Mouse (Mus musculus): ENCODE data around the gene Gm11020.
A peak's percentile ranks its signal among the peaks of the same experiment; 100 is the strongest.
"Not testable (repeated sequence)": the region's sequence is repeated elsewhere in the genome, so short reads cannot be mapped to it uniquely, and the experiment has no call there.

Gm11020 gene

DNA sequence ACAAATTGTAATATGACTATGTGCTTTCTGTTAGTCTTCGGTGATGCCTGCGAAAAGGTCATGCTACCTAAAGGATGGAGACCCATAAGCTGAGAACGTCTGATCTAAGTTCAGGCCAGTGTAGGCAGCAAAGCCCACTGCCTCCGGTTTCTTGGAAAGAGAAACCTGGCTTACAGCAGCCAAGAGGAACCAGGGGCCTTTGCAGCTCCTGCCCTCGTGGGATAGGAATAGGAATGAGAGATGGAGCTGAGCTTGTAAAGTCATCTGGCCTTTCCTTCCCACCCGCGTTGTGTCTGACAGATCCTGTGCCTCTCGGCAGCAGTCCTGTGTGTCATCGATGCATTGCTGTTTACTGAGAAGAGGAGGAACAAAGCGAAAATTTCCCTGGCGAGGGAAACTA lies at the start of gene Gm11020:
Gm11020 (plus strand) TSS at position 301 of the 400 bp plus-strand sequence.
- DNase-seq = not testable (repeated sequence)

DNA sequence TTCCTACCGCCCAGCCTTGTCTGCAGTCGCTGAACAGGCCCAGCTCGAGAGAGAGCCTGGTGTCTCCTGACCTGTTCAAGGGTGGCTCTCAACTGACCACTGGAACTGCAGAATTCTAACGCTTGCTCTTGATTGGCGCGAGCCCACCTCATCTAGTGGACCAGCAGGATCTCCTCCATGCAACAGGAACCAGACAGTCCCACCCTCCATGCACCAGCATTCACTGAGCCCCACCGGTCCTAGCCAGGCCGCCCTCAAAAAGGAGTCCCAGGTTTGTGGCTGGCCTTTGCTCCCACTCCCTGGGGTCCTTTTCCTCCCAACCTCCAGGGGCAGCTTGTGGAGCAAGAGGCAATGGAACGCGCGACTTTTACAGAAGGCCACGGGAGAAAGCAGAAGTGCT lies 28.3 kb upstream of the Gm11020 start, which contains the start of gene Cmtm2a:
Cmtm2a (minus strand) TSS at position 101 of the 400 bp plus-strand sequence.
- not testable (repeated sequence) for DNase-seq

DNA sequence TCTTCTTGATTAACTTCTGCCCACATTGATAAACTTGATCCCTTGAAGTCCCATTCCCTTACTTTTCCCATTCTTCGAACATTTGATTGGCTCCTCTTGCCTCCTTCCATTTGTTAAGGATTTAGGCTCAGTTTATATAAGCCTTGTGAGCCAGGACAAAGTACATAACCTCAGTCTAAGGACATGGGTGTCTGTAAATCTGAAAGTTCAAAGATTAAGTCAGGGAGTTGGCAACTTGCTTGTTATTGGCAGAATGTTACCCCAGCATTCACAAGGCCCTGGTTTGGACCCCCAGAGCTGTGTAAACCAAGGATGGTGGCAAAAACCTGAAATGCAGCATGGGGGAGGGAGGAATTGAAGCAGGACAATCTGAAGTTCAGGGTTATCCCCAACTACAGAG lies 27.0 kb upstream of the Gm11020 start:
- DNase-seq = no peak

DNA sequence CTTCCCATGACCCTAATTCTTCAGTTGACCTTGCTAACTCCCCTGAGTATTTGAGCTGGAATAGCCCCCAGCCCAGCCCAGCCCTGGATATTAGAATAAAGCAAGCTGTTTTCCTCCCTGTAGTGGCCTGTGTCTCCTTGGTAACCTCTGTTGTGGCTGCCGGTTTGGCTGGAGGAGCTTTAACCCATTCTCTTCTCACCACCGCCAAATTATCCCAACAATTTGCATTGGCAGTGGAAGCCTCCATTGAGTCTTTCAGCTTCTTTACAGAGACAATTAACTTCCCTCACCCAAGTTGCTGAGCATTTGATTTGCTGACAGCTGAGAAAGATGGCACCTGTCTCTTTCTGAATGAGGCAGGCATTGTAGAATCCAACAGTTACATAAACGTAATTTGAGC lies 19.8 kb upstream of the Gm11020 start:
- not testable (repeated sequence) for DNase-seq

DNA sequence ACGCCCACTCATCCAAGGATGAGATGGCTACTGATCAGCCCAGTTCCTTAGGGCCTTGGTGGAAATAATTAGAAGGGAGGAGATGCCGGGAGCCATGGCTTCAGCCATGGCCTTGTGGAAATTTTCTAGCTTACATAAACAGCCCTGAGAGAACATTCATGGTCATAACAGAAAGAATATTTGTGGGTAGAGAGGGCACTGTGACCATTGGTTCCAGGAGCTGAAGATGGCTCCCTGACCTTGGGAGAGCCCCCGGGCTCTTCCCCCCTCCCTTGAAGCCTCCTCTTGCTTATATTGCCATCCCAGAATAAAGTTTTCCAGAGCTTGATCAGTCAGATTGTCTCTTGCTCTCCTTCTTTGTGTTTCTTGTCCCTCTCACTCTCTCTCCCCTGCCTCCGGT lies 18.8 kb upstream of the Gm11020 start:
- not testable (repeated sequence) for DNase-seq

DNA sequence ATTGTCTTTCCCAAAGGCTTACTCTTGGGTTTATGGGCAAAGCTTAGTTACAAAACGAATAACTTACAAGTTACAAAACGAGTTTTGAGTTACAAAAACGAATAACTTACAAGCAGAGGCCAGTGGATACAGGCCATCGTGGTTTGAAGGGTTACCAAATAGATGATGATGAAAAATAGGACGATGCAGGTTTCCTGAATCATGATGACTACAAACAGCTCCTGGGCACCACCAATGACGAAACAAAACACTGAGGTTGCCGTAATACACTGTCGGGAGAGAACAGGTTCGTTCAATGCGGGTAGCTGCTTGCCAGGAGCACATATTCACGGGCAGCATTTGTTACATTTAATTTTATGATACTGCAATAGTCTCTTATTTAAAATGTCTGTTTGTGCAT lies 16.4 kb upstream of the Gm11020 start:
- DNase-seq = no peak

DNA sequence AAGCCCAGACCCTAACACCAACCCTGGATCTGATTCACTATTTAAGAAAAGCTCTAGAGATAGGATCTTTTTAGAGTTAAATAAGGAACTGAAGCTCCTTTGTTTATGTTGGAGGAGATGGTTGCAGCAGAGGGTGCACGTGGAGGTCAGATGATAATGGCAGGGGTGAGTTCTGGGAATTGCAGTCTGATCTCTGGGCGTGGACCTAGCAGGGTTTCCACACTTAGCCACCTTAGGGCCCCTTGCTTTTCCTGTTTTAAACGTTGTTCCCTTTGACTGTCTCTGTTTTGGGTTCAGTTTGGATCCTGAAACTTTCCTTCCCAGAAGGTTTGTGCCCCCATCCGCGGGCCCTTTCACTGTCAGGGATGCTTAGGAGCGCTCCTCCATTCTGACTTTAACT lies 13.0 kb upstream of the Gm11020 start:
- DNase-seq = not testable (repeated sequence)

DNA sequence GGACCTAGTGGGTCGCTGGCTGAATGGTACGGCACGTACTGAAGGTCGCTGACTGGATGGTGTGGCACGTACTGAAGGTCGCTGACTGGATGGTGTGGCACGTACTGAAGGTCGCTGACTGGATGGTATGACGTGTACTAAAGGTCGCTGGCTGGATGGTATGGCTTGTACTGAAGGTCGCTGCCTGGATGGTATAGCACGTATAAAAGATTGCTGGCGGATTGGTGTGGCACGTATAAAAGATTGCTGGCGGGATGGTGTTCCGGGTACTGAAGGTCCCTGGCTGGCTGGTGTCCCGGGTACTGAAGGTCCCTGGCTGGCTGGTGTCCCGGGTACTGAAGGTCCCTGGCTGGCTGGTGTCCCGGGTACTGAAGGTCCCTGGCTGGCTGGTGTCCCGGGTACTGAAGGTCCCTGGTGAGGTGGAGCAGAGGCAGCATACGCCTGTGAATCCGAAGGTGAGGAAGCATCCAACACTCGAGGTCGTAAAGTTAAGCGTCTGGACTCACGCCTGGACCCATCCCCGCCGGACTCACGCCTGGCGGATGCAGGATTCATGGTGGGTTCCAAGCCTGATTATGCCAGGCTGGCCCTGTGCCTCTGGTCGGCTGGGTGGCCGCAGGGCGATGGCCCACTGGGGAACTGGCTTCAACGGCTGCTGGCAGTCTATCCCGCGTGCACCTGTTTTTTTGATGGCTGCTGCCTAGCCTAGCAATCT lies 11.8 kb upstream of the Gm11020 start, which contains the start of the genes Gm45711 and Cmtm1:
Gm45711 (minus strand) TSS at position 641 of the 715 bp plus-strand sequence.
Cmtm1 (minus strand) TSS at position 705 of the 715 bp plus-strand sequence.
- DNase-seq = peak; percentile 7

DNA sequence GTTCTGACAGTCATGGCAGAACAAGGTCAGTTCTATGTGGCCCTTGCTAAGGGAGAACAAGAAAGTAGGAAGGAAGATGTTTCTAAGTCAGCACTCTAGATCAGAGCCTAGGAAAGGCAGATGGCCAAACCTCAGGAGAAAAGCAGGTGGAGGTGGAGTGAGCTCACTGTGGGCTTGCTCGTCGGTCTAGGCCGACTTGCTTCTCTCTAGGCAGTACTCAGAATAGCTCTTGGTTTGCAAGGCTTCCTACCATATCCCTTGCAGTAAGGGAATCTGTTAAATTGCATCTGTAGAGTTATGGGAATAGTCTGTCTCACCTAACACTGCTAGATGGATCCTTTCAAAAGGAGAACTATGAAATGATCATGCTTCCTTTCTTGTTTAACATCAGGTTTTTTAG lies 9.3 kb upstream of the Gm11020 start:
- not testable (repeated sequence) for DNase-seq

DNA sequence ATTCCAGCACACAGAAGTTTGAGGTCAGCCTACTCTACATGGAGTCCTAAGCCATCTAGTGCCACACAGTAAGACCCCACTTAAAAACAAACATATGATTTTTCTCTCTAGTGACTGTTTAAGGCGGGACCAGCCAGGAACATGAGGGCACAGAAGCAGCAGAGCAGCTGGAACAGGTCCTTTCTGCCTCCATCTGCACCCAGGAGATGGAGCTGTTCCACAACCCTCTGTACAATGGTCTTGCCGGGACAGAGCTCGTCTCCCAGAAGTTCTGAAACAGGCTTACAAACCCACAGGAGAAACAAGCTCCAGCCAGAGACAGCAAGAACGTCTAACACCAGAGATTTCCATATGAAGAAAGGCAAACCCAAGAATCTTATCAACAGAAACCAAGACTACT lies 8.1 kb upstream of the Gm11020 start:
- no peak for DNase-seq

DNA sequence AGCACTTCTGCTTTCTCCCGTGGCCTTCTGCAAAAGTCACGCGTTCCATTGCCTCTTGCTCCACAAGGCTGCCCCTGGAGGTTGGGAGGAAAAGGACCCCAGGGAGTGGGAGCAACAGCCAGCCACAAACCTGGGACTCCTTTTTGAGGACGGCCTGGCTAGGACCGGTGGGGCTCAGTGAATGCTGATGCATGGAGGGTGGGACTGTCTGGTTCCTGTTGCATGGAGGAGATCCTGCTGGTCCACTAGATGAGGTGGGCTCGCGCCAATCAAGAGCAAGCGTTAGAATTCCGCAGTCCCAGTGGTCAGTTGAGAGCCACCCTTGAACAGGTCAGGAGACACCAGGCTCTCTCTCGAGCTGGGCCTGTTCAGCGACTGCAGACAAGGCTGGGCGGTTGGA lies 563 bp downstream of the Gm11020 start, which contains the start of gene Cmtm2b:
Cmtm2b (plus strand) TSS at position 301 of the 400 bp plus-strand sequence.
- not testable (repeated sequence) for DNase-seq

DNA sequence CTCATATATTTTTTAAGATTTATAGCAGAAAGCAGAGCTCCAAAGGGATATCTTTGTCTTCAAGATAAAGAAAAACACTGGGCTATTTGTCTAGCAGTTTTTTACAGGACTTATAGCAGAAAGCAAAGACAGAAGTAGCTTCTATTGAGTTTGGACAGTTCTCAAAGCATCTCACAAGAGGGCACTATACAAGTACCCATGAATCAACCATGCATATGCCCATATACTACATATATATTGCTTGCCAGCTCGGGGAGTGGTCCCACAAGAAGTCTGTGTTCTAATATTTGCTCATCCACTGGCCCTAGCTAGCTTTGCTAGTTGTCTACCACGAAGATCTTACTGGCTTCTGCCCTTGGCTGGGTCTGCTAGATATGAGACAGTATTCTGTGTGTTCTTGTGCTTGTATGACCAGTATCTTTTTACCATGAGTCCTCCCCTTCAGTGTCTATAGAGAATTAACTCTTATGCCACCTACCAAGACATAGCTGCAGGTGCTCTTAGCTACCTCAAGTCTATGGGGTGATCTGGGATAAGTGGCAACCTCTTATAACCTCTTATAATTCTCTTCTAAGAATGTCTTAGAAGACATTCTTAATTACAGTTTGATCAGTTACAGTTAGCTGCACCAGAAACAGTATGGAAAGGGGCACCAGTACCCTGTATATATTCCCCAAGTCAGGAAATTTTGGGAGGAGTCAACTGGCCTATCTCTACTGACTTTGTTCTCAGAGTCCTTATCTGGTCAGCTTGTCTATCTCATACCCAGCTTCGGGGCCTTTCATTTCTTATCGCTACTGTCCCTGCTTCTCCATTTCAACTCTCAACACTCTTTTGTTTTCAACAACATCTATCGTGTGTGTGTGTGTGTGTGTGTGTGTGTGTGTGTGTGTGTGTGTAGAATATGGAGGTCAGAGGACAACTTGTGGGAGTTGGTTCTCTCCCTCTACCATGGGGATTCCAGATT lies 11.6 kb downstream of the Gm11020 start:
- no peak for DNase-seq

DNA sequence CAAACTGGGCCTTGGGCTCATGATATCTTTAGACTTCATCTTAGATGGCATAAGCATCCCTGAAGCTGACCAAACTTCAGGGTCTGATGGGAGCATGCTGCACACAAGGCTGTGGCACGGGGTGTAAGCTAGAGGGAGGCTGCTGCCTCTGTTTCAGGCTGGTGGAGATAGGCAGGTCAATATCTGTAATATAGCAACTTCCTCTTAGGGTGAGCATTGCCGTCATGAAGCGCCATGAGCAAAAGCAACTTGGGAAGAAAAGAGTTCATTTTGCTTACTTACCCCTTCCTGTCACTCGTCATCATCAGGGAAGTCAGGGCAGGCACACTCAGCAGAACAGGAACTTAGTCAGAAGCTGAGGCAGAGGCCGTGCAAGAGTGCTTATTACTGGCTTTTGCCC lies 12.4 kb downstream of the Gm11020 start:
- DNase-seq = no peak

DNA sequence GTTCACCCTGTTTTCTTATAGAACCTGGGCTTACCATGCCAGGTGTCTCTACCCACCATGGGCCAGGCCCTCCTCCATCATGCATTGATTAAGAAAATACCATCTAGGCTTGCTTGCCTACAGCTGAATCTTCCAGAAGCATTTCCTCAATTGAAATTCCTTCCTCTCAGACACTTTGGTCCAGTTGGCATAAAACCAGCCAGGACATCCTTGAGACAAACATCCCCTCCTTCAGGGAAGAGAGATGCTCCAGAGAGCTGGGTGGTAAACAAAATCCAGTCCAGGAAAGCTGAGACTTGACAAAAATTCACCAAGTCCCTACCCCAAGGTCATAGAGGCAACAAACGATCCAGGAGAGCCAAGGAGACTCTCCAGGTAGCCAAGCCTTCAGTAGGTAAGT lies 12.8 kb downstream of the Gm11020 start:
- no peak for DNase-seq

DNA sequence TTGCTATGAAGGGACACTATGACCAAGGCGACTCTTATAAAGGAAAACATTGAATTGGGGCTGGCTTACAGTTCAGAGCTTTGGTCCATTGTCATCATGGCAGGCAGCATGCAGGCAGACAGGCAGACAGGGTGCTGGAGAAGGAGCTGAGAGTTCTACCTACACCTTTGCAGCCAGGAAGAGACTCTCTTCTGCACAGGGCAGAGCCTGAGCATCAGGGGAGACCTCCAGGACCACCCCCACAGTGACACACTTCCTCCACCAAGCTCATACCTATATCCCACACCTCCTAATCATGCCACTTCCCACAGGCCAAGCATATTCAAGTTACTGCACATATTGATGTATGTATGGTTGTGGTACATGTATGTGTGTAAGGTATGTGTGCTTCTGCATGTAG lies 15.4 kb downstream of the Gm11020 start:
- DNase-seq = no peak

DNA sequence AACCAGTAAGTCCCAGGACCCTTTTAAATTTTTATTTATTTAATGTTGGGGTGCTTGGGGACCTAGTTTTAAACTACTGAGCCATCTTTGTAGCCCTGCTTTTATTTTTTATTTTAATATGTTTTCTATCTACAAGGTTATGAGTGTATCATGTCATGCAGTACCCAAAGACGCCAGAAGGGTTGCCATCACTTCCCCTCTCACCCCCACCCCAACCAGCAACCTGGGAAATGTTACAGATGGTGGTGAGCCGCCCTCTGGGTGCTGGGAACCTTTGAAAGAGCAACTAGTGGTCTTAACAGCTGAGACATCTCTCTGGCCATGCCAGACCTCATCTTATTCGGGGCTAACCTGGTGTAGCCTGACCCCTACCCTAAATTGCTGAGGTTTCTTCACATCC lies 16.5 kb downstream of the Gm11020 start:
- DNase-seq = no peak

DNA sequence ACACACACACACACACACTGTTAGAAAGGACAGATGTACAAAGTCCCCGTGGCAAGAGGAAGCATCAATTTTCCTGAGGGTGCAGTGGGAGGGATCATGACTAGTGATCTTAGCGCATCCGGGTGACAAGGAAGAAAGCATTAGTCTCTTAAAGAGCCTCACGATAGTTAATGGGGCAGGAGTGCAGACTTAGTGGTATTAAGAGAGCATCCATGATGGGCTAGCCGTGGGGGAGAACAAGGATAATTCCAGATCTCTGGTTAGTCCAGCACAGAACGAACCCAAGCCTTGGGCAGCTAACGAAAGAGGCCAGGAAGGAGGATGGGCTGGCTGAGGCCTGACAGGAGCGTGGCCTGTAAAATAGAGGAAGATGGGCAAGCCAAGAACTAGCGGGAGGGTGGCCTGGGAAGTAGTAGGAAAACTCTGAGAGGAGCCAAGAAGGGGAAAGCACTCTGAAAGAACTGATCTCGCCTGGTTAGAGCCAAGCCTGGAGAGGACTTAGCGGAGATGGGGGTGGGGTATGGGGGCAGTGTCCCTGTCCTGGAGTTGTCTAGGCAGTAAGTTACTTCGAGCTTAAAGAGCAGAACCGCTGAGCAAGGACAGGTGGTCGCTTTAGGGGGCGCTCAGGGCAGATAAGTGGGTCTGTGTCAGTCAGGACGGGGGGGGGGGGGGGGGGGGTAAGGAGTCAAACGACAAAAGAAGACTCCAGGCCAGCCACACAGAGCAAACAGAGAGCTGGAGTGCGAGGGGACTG lies 18.0 kb downstream of the Gm11020 start, which contains the start of gene Cmtm3:
Cmtm3 (plus strand) TSS at position 182 of the 754 bp plus-strand sequence.
- DNase-seq = peak; percentile 28

DNA sequence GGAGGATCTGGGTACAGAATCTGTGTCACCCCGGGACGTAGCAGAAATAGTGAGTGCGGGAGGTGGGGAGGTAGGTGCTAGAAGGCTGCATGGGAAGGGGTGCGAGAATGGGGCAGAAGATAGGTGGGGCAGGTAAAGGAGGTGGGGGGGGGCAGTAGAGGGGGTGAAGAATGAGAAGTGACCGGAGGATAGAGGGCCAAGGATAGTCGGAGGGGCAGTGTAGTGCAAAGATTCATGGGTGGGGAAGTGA lies 18.5 kb downstream of the Gm11020 start:
- DNase-seq = no peak

DNA sequence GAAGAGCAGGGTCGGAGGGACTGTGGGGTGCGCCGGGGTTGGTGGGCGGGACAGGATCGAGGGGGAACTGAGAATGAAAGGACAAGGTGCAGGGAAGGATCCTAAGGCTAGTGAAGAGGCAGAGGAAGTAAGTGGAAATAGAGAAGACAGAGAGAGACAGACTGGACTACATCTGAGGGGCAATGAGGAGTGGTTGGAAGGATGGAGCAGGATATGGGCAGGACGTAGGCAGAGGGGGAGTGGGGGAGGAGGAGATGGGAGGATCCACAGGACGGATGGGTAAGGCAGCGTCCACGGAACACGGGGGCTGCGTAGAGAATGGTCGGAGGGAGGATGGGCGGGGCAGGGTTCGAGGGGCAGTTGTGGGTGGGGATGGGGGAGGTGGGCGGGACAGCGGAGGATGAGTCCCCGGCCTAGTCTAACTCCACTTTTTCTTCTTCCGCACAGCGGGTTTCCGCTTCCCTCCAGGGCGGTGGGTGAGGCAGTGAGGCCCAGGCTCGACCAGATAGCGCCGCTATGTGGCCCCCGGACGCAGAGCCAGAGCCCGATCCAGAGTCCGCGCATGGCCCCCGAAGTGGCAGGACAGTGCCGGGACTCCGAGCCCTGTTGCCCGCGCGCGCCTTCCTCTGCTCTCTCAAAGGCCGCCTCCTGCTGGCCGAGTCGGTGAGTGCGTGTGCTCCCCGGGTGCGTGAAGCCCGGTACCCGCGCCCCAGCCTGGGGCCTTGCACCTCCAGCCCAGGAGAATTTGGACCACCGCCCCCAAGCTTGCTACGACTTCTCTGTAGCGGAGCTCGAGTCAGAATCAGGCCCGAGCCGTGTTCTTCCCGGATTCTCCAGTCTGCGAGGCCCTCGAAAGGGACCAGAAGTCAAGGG lies 19.1 kb downstream of the Gm11020 start:
- DNase-seq = peak; percentile 69

DNA sequence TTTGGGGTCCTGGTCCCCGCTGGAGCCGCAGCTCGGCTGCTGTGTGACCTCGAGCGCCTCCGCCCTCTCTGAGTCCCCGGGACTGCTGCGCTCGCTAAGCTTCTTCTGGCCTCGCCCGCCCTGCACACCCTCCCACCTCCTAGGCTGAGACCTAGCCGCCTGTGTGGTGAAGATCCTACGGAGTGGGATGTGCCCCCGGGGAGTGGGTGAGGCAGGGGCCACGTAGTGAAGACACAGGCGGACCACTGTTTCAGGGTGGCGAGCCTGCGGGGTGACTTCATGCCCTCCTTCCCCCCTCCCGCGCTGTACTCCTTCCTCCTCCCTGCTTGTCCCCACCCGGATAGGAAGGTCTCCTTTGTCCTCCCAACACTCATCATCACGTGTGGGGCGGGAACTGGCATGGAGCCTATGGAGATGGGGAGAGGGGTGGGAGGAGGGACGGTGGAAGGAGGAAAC lies 19.8 kb downstream of the Gm11020 start:
- peak; percentile 61 for DNase-seq

DNA sequence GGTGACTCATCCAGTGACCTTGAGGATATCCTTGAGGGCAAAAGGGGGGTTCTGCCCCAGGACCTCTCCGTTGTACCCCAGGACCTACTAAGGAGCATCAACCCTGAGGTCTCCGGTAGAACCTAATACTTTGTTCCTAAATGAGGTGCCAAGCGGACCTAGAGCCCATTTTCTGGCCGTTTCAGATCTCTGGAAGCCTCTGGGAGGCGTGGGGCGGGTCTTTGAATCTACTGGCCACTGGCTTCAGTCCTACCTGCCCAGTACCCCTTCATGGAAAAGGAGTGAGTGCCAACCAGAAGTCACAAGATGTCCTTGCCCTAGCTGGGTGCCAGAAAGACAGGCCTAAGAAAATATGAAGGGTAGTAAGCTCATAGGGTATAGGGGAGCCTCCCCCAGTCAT lies 20.3 kb downstream of the Gm11020 start:
- DNase-seq = no peak

DNA sequence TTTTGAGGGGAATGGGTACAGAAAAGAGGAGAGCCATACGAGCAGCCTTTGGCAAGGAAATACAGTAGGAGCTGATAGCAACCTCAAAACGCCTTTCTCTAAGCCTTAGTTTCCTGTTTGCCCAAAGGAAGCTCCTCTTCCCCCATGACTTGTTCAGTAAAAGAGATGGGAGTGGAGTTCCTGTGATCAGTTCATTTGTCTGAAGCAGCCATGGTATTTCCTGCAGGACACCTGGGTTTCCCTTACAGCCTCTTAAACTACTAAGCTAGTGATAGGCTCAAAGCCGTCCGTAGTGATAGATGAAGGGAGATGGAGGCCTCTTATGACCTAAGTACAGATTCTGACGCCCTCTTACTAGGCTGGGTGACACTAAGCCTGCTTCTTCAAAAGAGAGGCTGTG lies 21.1 kb downstream of the Gm11020 start:
- no peak for DNase-seq
